Mouse (Mus musculus): ENCODE results near the gene Cntn4.

Gene Cntn4

GRCm38 (mm10) chr6:106078629-106079028 lies 401.2 kb downstream of the Cntn4 start:
- DNase-seq = no peak

GRCm38 (mm10) chr6:106097856-106098255 lies 420.4 kb downstream of the Cntn4 start:
- DNase-seq = no peak

- DNase-seq = peak; percentile 14
These were observed 441.1 kb downstream of the Cntn4 start for GRCm38 (mm10) chr6:106118523-106119081.

GRCm38 (mm10) chr6:106153530-106153929 lies 476.1 kb downstream of the Cntn4 start:
- no peak for DNase-seq

- no peak for DNase-seq
These were observed 477.9 kb downstream of the Cntn4 start for GRCm38 (mm10) chr6:106155362-106155761.

GRCm38 (mm10) chr6:106177546-106177945 lies 500.1 kb downstream of the Cntn4 start:
- no peak for DNase-seq

- DNase-seq = no peak
These were observed 504.1 kb downstream of the Cntn4 start for GRCm38 (mm10) chr6:106181596-106181995.

GRCm38 (mm10) chr6:106200974-106201373 lies 523.5 kb downstream of the Cntn4 start:
- no peak for DNase-seq

- DNase-seq = no peak
These were observed 529.9 kb downstream of the Cntn4 start for GRCm38 (mm10) chr6:106207401-106207800.

GRCm38 (mm10) chr6:106213071-106213470 lies 535.6 kb downstream of the Cntn4 start:
- no peak for DNase-seq

GRCm38 (mm10) chr6:106237046-106237948 lies 559.8 kb downstream of the Cntn4 start:
- DNase-seq = no peak

- no peak for DNase-seq
These were observed 564.1 kb downstream of the Cntn4 start for GRCm38 (mm10) chr6:106241553-106241952.

GRCm38 (mm10) chr6:106263396-106263795 lies 585.9 kb downstream of the Cntn4 start:
- DNase-seq = no peak

- no peak for DNase-seq
These were observed 588.0 kb downstream of the Cntn4 start for GRCm38 (mm10) chr6:106265487-106265886.

GRCm38 (mm10) chr6:106266304-106266703 lies 588.8 kb downstream of the Cntn4 start:
- DNase-seq = no peak

GRCm38 (mm10) chr6:106268723-106269122 lies 591.3 kb downstream of the Cntn4 start:
- no peak for DNase-seq

GRCm38 (mm10) chr6:106277139-106277538 lies 599.7 kb downstream of the Cntn4 start:
- no peak for DNase-seq

- no peak for DNase-seq
These were observed 604.2 kb downstream of the Cntn4 start for GRCm38 (mm10) chr6:106281621-106282020.

- no peak for DNase-seq
These were observed 606.4 kb downstream of the Cntn4 start for GRCm38 (mm10) chr6:106283815-106284214.

- no peak for DNase-seq
These were observed 622.0 kb downstream of the Cntn4 start for GRCm38 (mm10) chr6:106299451-106299850.

GRCm38 (mm10) chr6:106300179-106300578 lies 622.7 kb downstream of the Cntn4 start:
- DNase-seq = no peak

- no peak for DNase-seq
These were observed 625.0 kb downstream of the Cntn4 start for GRCm38 (mm10) chr6:106302435-106302834.

GRCm38 (mm10) chr6:106328987-106329386 lies 651.5 kb downstream of the Cntn4 start:
- no peak for DNase-seq

- DNase-seq = no peak
These were observed 652.2 kb downstream of the Cntn4 start for GRCm38 (mm10) chr6:106329636-106330035.
